Mouse (Mus musculus): Measurements from ENCODE around the gene Fmnl2. TPM values are rescaled to one million over a fixed set of nuclear protein-coding genes. Genes with fewer than 3 reads are reported as not detected.

The Fmnl2 gene
- polyA plus RNA-seq, 1 experiment from 2014 or later: 9.0 TPM

DNA sequence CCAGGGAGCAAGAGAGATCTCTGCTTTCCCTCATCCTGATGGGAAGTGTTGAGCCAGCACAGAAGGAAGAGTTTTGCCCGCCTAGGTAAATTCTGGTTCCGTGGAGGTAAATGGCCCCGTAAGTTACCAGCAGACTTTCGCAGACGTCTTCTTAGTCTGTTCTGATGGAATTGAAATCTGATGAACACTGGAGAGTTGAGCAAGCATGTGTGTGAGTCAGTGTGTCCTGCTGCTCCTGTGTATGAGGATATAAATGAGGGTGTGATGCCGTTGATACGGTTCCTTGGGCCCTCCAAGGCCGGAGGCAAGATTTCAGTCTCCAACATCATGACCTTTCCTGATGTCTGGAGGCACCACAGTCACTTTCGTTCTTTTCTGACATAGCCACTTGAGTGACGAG lies 98.2 kb downstream of the Fmnl2 start:
- H3K4me1 ChIP-seq (ENCODE audit: control insufficient read depth, insufficient read depth, low read depth, low read length): peaks cover 24% of the 10 kb centered on the region
- ATAC-seq: no peak
- H3K27ac ChIP-seq (ENCODE audit: low read depth, low read length): no peak overlapping the region
- no peaks in the 10 kb centered on the region for H3K27me3 ChIP-seq (replicated peaks; ENCODE audit: control insufficient read depth, insufficient read depth, low read length)
- no peaks in the 10 kb centered on the region for H3K9me3 ChIP-seq (ENCODE audit: control insufficient read depth, low read length)
- H3K9ac ChIP-seq (ENCODE audit: low read depth, low read length): no peak overlapping the region
- H3K36me3 ChIP-seq (ENCODE audit: control insufficient read depth, insufficient read depth, low read length): no peaks in the 10 kb centered on the region
- no peak overlapping the region for H3K4me3 ChIP-seq (ENCODE audit: low read length)
- no peak overlapping the region for H3K4me2 ChIP-seq (ENCODE audit: low read length)
- 90% methylated on average over 10 of the region's 10 CpGs for WGBS

- Histone ChIP-seq H3K27me3 (replicated peaks; ENCODE audit: control insufficient read depth, insufficient read depth, low read length) (no peaks in the 10 kb centered on the region), H3K36me3 (ENCODE audit: control insufficient read depth, insufficient read depth, low read length) (no peaks in the 10 kb centered on the region), H3K4me3 (ENCODE audit: low read length) (no peak overlapping the region), H3K9me3 (ENCODE audit: control insufficient read depth, low read length) (no peaks in the 10 kb centered on the region), H3K27ac (ENCODE audit: low read depth, low read length) (peak overlapping the region; percentile 66), H3K9ac (ENCODE audit: low read depth, low read length) (no peak overlapping the region; the same call in 1 of the 2 replicates), H3K4me2 (ENCODE audit: low read length) (peak overlapping the region; percentile 46), H3K4me1 (ENCODE audit: control insufficient read depth, insufficient read depth, low read depth, low read length) (peaks cover 24% of the 10 kb centered on the region)
- peak; percentile 35 for ATAC-seq
- WGBS: 26% methylated on average over 8 of the region's 8 CpGs
Measured at GRCm38 (mm10) chr2:52957771-52958534, 100.3 kb downstream of the Fmnl2 start.

GRCm38 (mm10) chr2:52958535-52959290 lies 101.1 kb downstream of the Fmnl2 start:
- Histone ChIP-seq H3K27me3 (replicated peaks; ENCODE audit: control insufficient read depth, insufficient read depth, low read length) (no peaks in the 10 kb centered on the region), H3K4me1 (ENCODE audit: control insufficient read depth, insufficient read depth, low read depth, low read length) (peaks cover 24% of the 10 kb centered on the region), H3K4me3 (ENCODE audit: low read length) (no peak overlapping the region), H3K9me3 (ENCODE audit: control insufficient read depth, low read length) (no peaks in the 10 kb centered on the region), H3K9ac (ENCODE audit: low read depth, low read length) (peak overlapping the region; percentile 39; the same call in 1 of the 2 replicates), H3K27ac (ENCODE audit: low read depth, low read length) (peak overlapping the region; percentile 66), H3K4me2 (ENCODE audit: low read length) (peak overlapping the region; percentile 46), H3K36me3 (ENCODE audit: control insufficient read depth, insufficient read depth, low read length) (no peaks in the 10 kb centered on the region)
- peak; percentile 80 for ATAC-seq
- 3% methylated on average over 15 of the region's 15 CpGs for WGBS

GRCm38 (mm10) chr2:52959291-52959621 lies 101.6 kb downstream of the Fmnl2 start:
- Histone ChIP-seq H3K9ac (ENCODE audit: low read depth, low read length) (peak overlapping the region; percentile 39; the same call in 1 of the 2 replicates), H3K4me2 (ENCODE audit: low read length) (peak overlapping the region; percentile 46), H3K4me1 (ENCODE audit: control insufficient read depth, insufficient read depth, low read depth, low read length) (peaks cover 24% of the 10 kb centered on the region), H3K27ac (ENCODE audit: low read depth, low read length) (peak overlapping the region; percentile 66), H3K9me3 (ENCODE audit: control insufficient read depth, low read length) (no peaks in the 10 kb centered on the region), H3K4me3 (ENCODE audit: low read length) (no peak overlapping the region), H3K36me3 (ENCODE audit: control insufficient read depth, insufficient read depth, low read length) (no peaks in the 10 kb centered on the region), H3K27me3 (replicated peaks; ENCODE audit: control insufficient read depth, insufficient read depth, low read length) (no peaks in the 10 kb centered on the region)
- ATAC-seq: no peak

- ATAC-seq: no peak
- H3K36me3 ChIP-seq (ENCODE audit: control insufficient read depth, insufficient read depth, low read length): no peaks in the 10 kb centered on the region
- H3K9me3 ChIP-seq (ENCODE audit: control insufficient read depth, low read length): no peaks in the 10 kb centered on the region
- no peaks in the 10 kb centered on the region for H3K27me3 ChIP-seq (replicated peaks; ENCODE audit: control insufficient read depth, insufficient read depth, low read length)
- no peak overlapping the region for H3K27ac ChIP-seq (ENCODE audit: low read depth, low read length)
- no peak overlapping the region for H3K4me2 ChIP-seq (ENCODE audit: low read length)
- no peak overlapping the region for H3K9ac ChIP-seq (ENCODE audit: low read depth, low read length)
- peaks cover 27% of the 10 kb centered on the region for H3K4me1 ChIP-seq (ENCODE audit: control insufficient read depth, insufficient read depth, low read depth, low read length)
- 54% methylated on average over 3 of the region's 3 CpGs for WGBS
- no peak overlapping the region for H3K4me3 ChIP-seq (ENCODE audit: low read length)
Measured at GRCm38 (mm10) chr2:52959982-52960381, 102.3 kb downstream of the Fmnl2 start.

GRCm38 (mm10) chr2:52960697-52961096 lies 103.0 kb downstream of the Fmnl2 start:
- WGBS: 70% methylated on average over 2 of the region's 2 CpGs
- no peak overlapping the region for H3K27ac ChIP-seq (ENCODE audit: low read depth, low read length)

DNA sequence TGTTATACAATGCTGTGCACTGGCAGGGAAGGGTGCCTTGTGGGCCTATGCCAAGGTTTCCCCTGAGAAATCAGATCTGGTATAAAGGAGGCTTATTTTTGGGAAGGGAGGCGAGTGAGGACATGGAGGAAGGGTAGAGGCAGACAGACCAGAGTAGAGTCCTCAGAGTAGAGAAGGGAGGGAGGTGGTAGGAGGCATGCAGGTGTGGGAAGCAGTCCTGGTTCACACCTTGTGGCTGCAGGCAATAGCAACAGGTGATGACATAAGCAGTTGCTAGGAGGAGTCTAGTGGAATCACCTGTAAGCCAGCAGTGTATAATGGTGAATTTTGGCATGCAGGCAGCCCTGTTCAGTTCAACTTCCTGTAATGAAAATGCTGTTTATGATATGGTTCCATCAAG lies 105.8 kb downstream of the Fmnl2 start:
- Histone ChIP-seq H3K4me2 (ENCODE audit: low read length) (no peak overlapping the region), H3K27ac (ENCODE audit: low read depth, low read length) (no peak overlapping the region), H3K9ac (ENCODE audit: low read depth, low read length) (no peak overlapping the region), H3K4me1 (ENCODE audit: control insufficient read depth, insufficient read depth, low read depth, low read length) (peaks cover 22% of the 10 kb centered on the region), H3K36me3 (ENCODE audit: control insufficient read depth, insufficient read depth, low read length) (no peaks in the 10 kb centered on the region), H3K27me3 (replicated peaks; ENCODE audit: control insufficient read depth, insufficient read depth, low read length) (no peaks in the 10 kb centered on the region), H3K4me3 (ENCODE audit: low read length) (no peak overlapping the region), H3K9me3 (ENCODE audit: control insufficient read depth, low read length) (no peaks in the 10 kb centered on the region)
- ATAC-seq: no peak
- WGBS: 87% methylated on average over 1 of the region's 1 CpGs

More at GRCm38 (mm10) chr2:52960697-52961096, 103.0 kb downstream of the Fmnl2 start:
- H3K4me1 ChIP-seq (ENCODE audit: control insufficient read depth, insufficient read depth, low read depth, low read length): peaks cover 25% of the 10 kb centered on the region
- ATAC-seq: no peak
- H3K36me3 ChIP-seq (ENCODE audit: control insufficient read depth, insufficient read depth, low read length): no peaks in the 10 kb centered on the region
- no peak overlapping the region for H3K9ac ChIP-seq (ENCODE audit: low read depth, low read length)
- no peaks in the 10 kb centered on the region for H3K27me3 ChIP-seq (replicated peaks; ENCODE audit: control insufficient read depth, insufficient read depth, low read length)
- H3K4me3 ChIP-seq (ENCODE audit: low read length): no peak overlapping the region
- H3K4me2 ChIP-seq (ENCODE audit: low read length): no peak overlapping the region
- H3K9me3 ChIP-seq (ENCODE audit: control insufficient read depth, low read length): no peaks in the 10 kb centered on the region

DNA sequence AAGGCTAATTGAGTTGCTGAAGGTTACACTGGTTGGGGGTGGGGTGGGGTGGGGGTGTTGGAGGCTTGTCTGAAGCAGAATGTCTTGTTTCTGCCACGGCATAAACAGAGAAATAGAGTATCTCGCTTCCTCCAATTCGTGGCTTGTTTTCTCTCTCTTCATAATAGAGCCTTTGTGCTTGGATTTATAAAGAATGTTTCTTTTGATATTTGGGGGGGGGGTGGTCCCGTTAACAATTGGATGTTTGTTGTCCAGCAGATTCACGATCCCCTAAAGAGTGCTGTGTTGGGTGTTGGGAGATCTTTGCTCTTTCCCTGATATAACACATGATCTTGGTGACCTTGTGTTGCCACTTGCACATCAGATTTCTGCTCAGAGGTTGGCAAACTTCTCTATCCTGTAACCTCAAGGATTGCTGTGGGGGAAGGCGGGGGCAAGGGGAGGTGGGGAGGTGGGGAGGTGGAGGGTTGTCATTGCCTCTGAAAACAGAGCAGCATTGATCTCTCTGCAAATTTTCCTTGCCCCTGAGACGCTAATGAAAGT lies 106.8 kb downstream of the Fmnl2 start:
- Histone ChIP-seq H3K27me3 (replicated peaks; ENCODE audit: control insufficient read depth, insufficient read depth, low read length) (no peaks in the 10 kb centered on the region), H3K9me3 (ENCODE audit: control insufficient read depth, low read length) (no peaks in the 10 kb centered on the region), H3K27ac (ENCODE audit: low read depth, low read length) (no peak overlapping the region), H3K36me3 (ENCODE audit: control insufficient read depth, insufficient read depth, low read length) (no peaks in the 10 kb centered on the region), H3K4me3 (ENCODE audit: low read length) (no peak overlapping the region), H3K4me2 (ENCODE audit: low read length) (no peak overlapping the region), H3K9ac (ENCODE audit: low read depth, low read length) (no peak overlapping the region), H3K4me1 (ENCODE audit: control insufficient read depth, insufficient read depth, low read depth, low read length) (peaks cover 13% of the 10 kb centered on the region)
- 47% methylated on average over 7 of the region's 7 CpGs for WGBS
- ATAC-seq: no peak

GRCm38 (mm10) chr2:52966227-52966626 lies 108.6 kb downstream of the Fmnl2 start:
- WGBS: 68% methylated on average over 5 of the region's 5 CpGs
- peaks cover 12% of the 10 kb centered on the region for H3K4me1 ChIP-seq (ENCODE audit: control insufficient read depth, insufficient read depth, low read depth, low read length)
- H3K27ac ChIP-seq (ENCODE audit: low read depth, low read length): no peak overlapping the region
- H3K4me3 ChIP-seq (ENCODE audit: low read length): no peak overlapping the region
- no peak for ATAC-seq
- no peaks in the 10 kb centered on the region for H3K36me3 ChIP-seq (ENCODE audit: control insufficient read depth, insufficient read depth, low read length)
- H3K9me3 ChIP-seq (ENCODE audit: control insufficient read depth, low read length): no peaks in the 10 kb centered on the region
- no peaks in the 10 kb centered on the region for H3K27me3 ChIP-seq (replicated peaks; ENCODE audit: control insufficient read depth, insufficient read depth, low read length)
- no peak overlapping the region for H3K4me2 ChIP-seq (ENCODE audit: low read length)
- H3K9ac ChIP-seq (ENCODE audit: low read depth, low read length): no peak overlapping the region

Measured in hindbrain, embryonic 16.5 days (tissue).